ENCODE assay signal across 19 mouse cellular contexts in genomic region chr17:32120771-32121532, GRCm38 (mm10). TPM values are rescaled to one million over a fixed set of nuclear protein-coding genes. Genes with fewer than 3 reads are reported as not detected.
DNase-seq lines count a peak whose midpoint lies in the region; ATAC-seq and TF ChIP-seq lines count a peak whose summit lies in the region.
"Had no signal": no experiment of that assay in that cellular context is flagged by ENCODE, and none has a peak within 500 bp of the region (broad histone marks: within the 10 kb centered on the region; RNA-seq: fewer than 3 reads in every experiment).

No protein-coding gene starts in this region.

- no peak for DNase-seq in gastrocnemius, adult 2 months
- DNase-seq in gastrocnemius, adult 8-10 months (ENCODE audit: low spot score in 2 of 2) = no peak
- no peak for DNase-seq in limb, embryonic 10.5 days (ENCODE audit: low spot score)
- no peak for DNase-seq in lung, postnatal 25 days (ENCODE audit: low spot score)
- peak; percentile 54 for DNase-seq in stomach, postnatal 0 days (ENCODE audit: low spot score)
- no peak for DNase-seq in frontal cortex, postnatal 36 days (ENCODE audit: low spot score in 2 of 2)
- DNase-seq: B cell, adult 2 months; cerebellum, adult 18-20 months; cerebellum, postnatal 10 days; forebrain, postnatal 0 days; gastrocnemius, postnatal 10 days had no signal

- no peak overlapping the region for H3K4me2 ChIP-seq in limb, embryonic 12.5 days
- no peak overlapping the region for H3K4me2 ChIP-seq in lung, embryonic 16.5 days (ENCODE audit: low read depth, low read length)
- no peak overlapping the region for H3K4me2 ChIP-seq in stomach, postnatal 0 days (replicated peaks; ENCODE audit: low read depth)
- H3K4me2 ChIP-seq: forebrain, embryonic 13.5 days; heart, embryonic 12.5 days; hindbrain, embryonic 12.5 days had no signal

- H3K9ac ChIP-seq in limb, embryonic 12.5 days (replicated peaks) = no peak overlapping the region
- no peak overlapping the region for H3K9ac ChIP-seq in lung, embryonic 16.5 days (ENCODE audit: low read length)
- no peak overlapping the region for H3K9ac ChIP-seq in stomach, postnatal 0 days (ENCODE audit: low read length)
- H3K9ac ChIP-seq: forebrain, embryonic 13.5 days; forebrain, postnatal 0 days; heart, embryonic 12.5 days; hindbrain, embryonic 12.5 days had no signal

- H3K27me3 ChIP-seq in limb, embryonic 12.5 days = peaks cover 7% of the 10 kb centered on the region
- 0 out of 2 replicates have a peak, but pooled peaks cover 11% of the 10 kb centered on the region for H3K27me3 ChIP-seq in limb, embryonic 10.5 days (ENCODE audit: low read depth, poor library complexity, severe bottlenecking)
- no peaks in the 10 kb centered on the region for H3K27me3 ChIP-seq in lung, embryonic 16.5 days (ENCODE audit: control insufficient read depth, insufficient read depth, low read depth, low read length)
- no peaks in the 10 kb centered on the region for H3K27me3 ChIP-seq in stomach, postnatal 0 days (ENCODE audit: control insufficient read depth, insufficient read depth, low read length)

- TF ChIP-seq EP300 in stomach, postnatal 0 days (optimal IDR thresholded peaks at IDR 0.05) = no peak

- H3K36me3 ChIP-seq in limb, embryonic 12.5 days = peaks cover 56% of the 10 kb centered on the region
- peaks cover 60% of the 10 kb centered on the region for H3K36me3 ChIP-seq in limb, embryonic 10.5 days
- peaks cover 10% of the 10 kb centered on the region; the same call in 1 of the 2 replicates for H3K36me3 ChIP-seq in lung, embryonic 16.5 days (ENCODE audit: control insufficient read depth, insufficient read depth, low read length)
- peaks cover 5% of the 10 kb centered on the region; the same call in 1 of the 2 replicates for H3K36me3 ChIP-seq in stomach, postnatal 0 days (ENCODE audit: control insufficient read depth, insufficient read depth, low read length)

- WGBS in limb, embryonic 12.5 days = 83% methylated on average over 9 of the region's 9 CpGs
- 75% methylated on average over 9 of the region's 9 CpGs for WGBS in limb, embryonic 10.5 days
- 65% methylated on average over 9 of the region's 9 CpGs for WGBS in lung, embryonic 16.5 days
- WGBS in stomach, postnatal 0 days = 46% methylated on average over 9 of the region's 9 CpGs

- no peak for ATAC-seq in limb, embryonic 12.5 days (ENCODE audit: insufficient number of reproducible peaks, insufficient read depth, low FRiP score, low TSS enrichment, low read depth)
- ATAC-seq in lung, embryonic 16.5 days (ENCODE audit: low read depth) = no peak
- peak; percentile 49; the same call in 1 of the 2 replicates for ATAC-seq in stomach, postnatal 0 days (ENCODE audit: low FRiP score, low TSS enrichment)
- ATAC-seq: CD4-positive, CD25-positive, alpha-beta regulatory T cell, adult 4 months; forebrain, embryonic 13.5 days; forebrain, postnatal 0 days; hindbrain, embryonic 16.5 days had no signal

- H3K4me1 ChIP-seq in limb, embryonic 12.5 days (replicated peaks) = peaks cover 24% of the 10 kb centered on the region
- peaks cover 31% of the 10 kb centered on the region for H3K4me1 ChIP-seq in limb, embryonic 10.5 days
- H3K4me1 ChIP-seq in lung, embryonic 16.5 days (replicated peaks; ENCODE audit: control insufficient read depth, insufficient read depth, low read length) = peaks cover 33% of the 10 kb centered on the region
- H3K4me1 ChIP-seq in stomach, postnatal 0 days (replicated peaks; ENCODE audit: control insufficient read depth, insufficient read depth) = peaks cover 4% of the 10 kb centered on the region; the same call in 1 of the 2 replicates

- H3K9me3 ChIP-seq in limb, embryonic 12.5 days = no peaks in the 10 kb centered on the region
- no peaks in the 10 kb centered on the region for H3K9me3 ChIP-seq in limb, embryonic 10.5 days (replicated peaks)
- no peaks in the 10 kb centered on the region for H3K9me3 ChIP-seq in lung, embryonic 16.5 days (ENCODE audit: control insufficient read depth, low read length)
- H3K9me3 ChIP-seq in stomach, postnatal 0 days (ENCODE audit: control insufficient read depth, low read length) = no peaks in the 10 kb centered on the region
- H3K9me3 ChIP-seq: embryonic facial prominence, embryonic 10.5 days; forebrain, embryonic 13.5 days; heart, embryonic 12.5 days; hindbrain, embryonic 12.5 days had no signal

- H3K27ac ChIP-seq in gastrocnemius, adult 2 months = peak overlapping the region; percentile 86
- 0 out of 2 replicates have a peak overlapping the region, but pooled peaks have one; percentile 17 for H3K27ac ChIP-seq in limb, embryonic 12.5 days
- no peak overlapping the region for H3K27ac ChIP-seq in limb, embryonic 10.5 days
- 0 out of 2 replicates have a peak overlapping the region, but pooled peaks have one; percentile 12 for H3K27ac ChIP-seq in lung, embryonic 16.5 days (ENCODE audit: low read length)
- H3K27ac ChIP-seq in stomach, postnatal 0 days (replicated peaks) = no peak overlapping the region
- H3K27ac ChIP-seq: embryonic facial prominence, embryonic 10.5 days; forebrain, embryonic 13.5 days; hindbrain, embryonic 12.5 days had no signal

- no peak overlapping the region for H3K4me3 ChIP-seq in gastrocnemius, adult 2 months
- no peak overlapping the region for H3K4me3 ChIP-seq in limb, embryonic 12.5 days (replicated peaks)
- H3K4me3 ChIP-seq in limb, embryonic 10.5 days = no peak overlapping the region
- no peak overlapping the region for H3K4me3 ChIP-seq in lung, embryonic 16.5 days (ENCODE audit: low read length)
- no peak overlapping the region for H3K4me3 ChIP-seq in stomach, postnatal 0 days (ENCODE audit: low read depth, low read length)
- H3K4me3 ChIP-seq: embryonic facial prominence, embryonic 10.5 days; forebrain, embryonic 13.5 days; heart, embryonic 12.5 days; hindbrain, embryonic 12.5 days had no signal

- no peak for TF ChIP-seq CTCF in gastrocnemius, adult 2 months (IDR thresholded peaks at IDR 0.05)
- TF ChIP-seq CTCF in stomach, postnatal 0 days (IDR thresholded peaks at IDR 0.05; ENCODE audit: low read depth) = no peak

- intact Hi-C loops in gastrocnemius, adult 2 months (cut with DNase I) = no loop called here

RNA-seq across cellular contexts. Expression of gene Notch3, which starts 45.7 kb away (rescaled TPM):
- 10 to 100 TPM; 10.7 to 14.8 TPM for total RNA-seq in gastrocnemius, adult 2 months (2021)
- total RNA-seq in gastrocnemius, adult 8-10 months (2022) = 10 to 100 TPM in 1 of 4 experiments, 1 to 10 TPM in 3; 7.3 to 10.6 (median 8.4) TPM
- polyA plus RNA-seq in limb, embryonic 12.5 days (2016; fragmentation: Nextera tagmentation; extraction: Ambion mirVana) = 21.5 and 24.2 TPM in 2 replicates
- 23.8 and 32.1 TPM in 2 replicates for polyA plus RNA-seq in limb, embryonic 10.5 days (2016; fragmentation: Nextera tagmentation; extraction: Ambion mirVana)
- polyA plus RNA-seq in lung, embryonic 16.5 days (2015; fragmentation: Nextera tagmentation; extraction: Ambion mirVana) = 17.1 and 17.3 TPM in 2 replicates
- polyA plus RNA-seq in stomach, postnatal 0 days (2015; fragmentation: Nextera tagmentation; extraction: Ambion mirVana) = 3.9 and 4.0 TPM in 2 replicates

Comparison
In these comparisons a context has a peak if more than half of its experiments do, and no peak if none do; other contexts are left out.
1. H3K27ac ChIP-seq: peak in gastrocnemius, adult 2 months (single experiment), limb, embryonic 12.5 days (single experiment) and lung, embryonic 16.5 days (single experiment); none in limb, embryonic 10.5 days (single experiment) and stomach, postnatal 0 days (single experiment).